Mouse (Mus musculus) brain, embryonic 14.5 days (tissue): ENCODE data around the gene Pecam1. TPM values are rescaled to one million over a fixed set of nuclear protein-coding genes. Genes with fewer than 3 reads are reported as not detected.
"Not testable (repeated sequence)": the region's sequence is repeated elsewhere in the genome, so short reads cannot be mapped to it uniquely, and the experiment has no call there.

Source experiments
- DNase-seq: peaks from one replicate; pipeline ENCODE4 v3.0.0-alpha.2; 2011; ENCODE audit warnings: low read depth
- CTCF ChIP-seq: fragments of 200-500 bp; IDR thresholded peaks from 2 replicates; pipeline ENCODE4 v1.5.1; 2012; ENCODE audit warnings: inconsistent platforms, mild to moderate bottlenecking, moderate library complexity, borderline replicate concordance; ENCODE audit not compliant: insufficient read depth, insufficient read length; ENCODE audit errors: extremely low read depth
- POLR2A ChIP-seq: fragments of 200-500 bp; IDR thresholded peaks from 2 replicates; pipeline ENCODE4 v1.6.1; 2012; ENCODE audit warnings: mild to moderate bottlenecking, inconsistent platforms, borderline replicate concordance; ENCODE audit not compliant: poor library complexity, insufficient read depth, insufficient read length, severe bottlenecking; ENCODE audit errors: extremely low read depth
- polyA plus RNA-seq: library from polyadenylated mRNA; depleted of rRNA; stranded (reverse); fragments of >200 nt; gene quantifications from 2 replicates; pipeline ENCODE4 v1.2.3, GENCODE M21; 2012

The Pecam1 gene
- polyA plus RNA-seq, 1 experiment: 24.8 TPM

- no peak for DNase-seq
- TF ChIP-seq CTCF (no peak), POLR2A (no peak)
Measured at GRCm38 (mm10) chr11:106741826-106742225, 8.6 kb downstream of the Pecam1 start.

- TF ChIP-seq CTCF (no peak), POLR2A (no peak)
- DNase-seq: peak; percentile 86
Measured at GRCm38 (mm10) chr11:106741232-106741631, 9.2 kb downstream of the Pecam1 start.

GRCm38 (mm10) chr11:106740724-106741123 lies 9.7 kb downstream of the Pecam1 start:
- not testable (repeated sequence) for DNase-seq

GRCm38 (mm10) chr11:106739116-106739515 lies 11.3 kb downstream of the Pecam1 start:
- no peak for TF ChIP-seq CTCF
- no peak for TF ChIP-seq POLR2A
- peak; percentile 43 for DNase-seq

GRCm38 (mm10) chr11:106737178-106737621 lies 13.2 kb downstream of the Pecam1 start:
- TF ChIP-seq POLR2A (no peak), CTCF (no peak)
- DNase-seq: peak; percentile 85

GRCm38 (mm10) chr11:106736614-106737013 lies 13.8 kb downstream of the Pecam1 start:
- no peak for TF ChIP-seq CTCF
- TF ChIP-seq POLR2A: no peak
- peak; percentile 25 for DNase-seq

- DNase-seq: no peak
- no peak for TF ChIP-seq CTCF
- no peak for TF ChIP-seq POLR2A
Measured at GRCm38 (mm10) chr11:106730714-106731113, 19.7 kb downstream of the Pecam1 start.

- TF ChIP-seq CTCF (no peak), POLR2A (no peak)
- DNase-seq: no peak
Measured at GRCm38 (mm10) chr11:106729656-106730055, 20.8 kb downstream of the Pecam1 start.

GRCm38 (mm10) chr11:106728402-106729366 lies 21.7 kb downstream of the Pecam1 start:
- DNase-seq: no peak
- TF ChIP-seq POLR2A: no peak
- no peak for TF ChIP-seq CTCF

- peak; percentile 48 for DNase-seq
- TF ChIP-seq CTCF (no peak), POLR2A (no peak)
Measured at GRCm38 (mm10) chr11:106727967-106728366, 22.5 kb downstream of the Pecam1 start.

GRCm38 (mm10) chr11:106724916-106725235 lies 25.6 kb downstream of the Pecam1 start:
- not testable (repeated sequence) for DNase-seq

GRCm38 (mm10) chr11:106724176-106724915 lies 26.1 kb downstream of the Pecam1 start:
- no peak for DNase-seq
- TF ChIP-seq CTCF (no peak), POLR2A (no peak)

GRCm38 (mm10) chr11:106723611-106724125 lies 26.8 kb downstream of the Pecam1 start:
- DNase-seq: peak; percentile 31
- TF ChIP-seq POLR2A (no peak), CTCF (no peak)
